Mouse (Mus musculus) heart, postnatal 0 days (tissue): ENCODE measurements around the gene Synj1.

Experiments used
- CTCF ChIP-seq: IDR thresholded peaks from 2 replicates; pipeline ENCODE4 v1.5.1; 2016; ENCODE audit warnings: antibody characterized with exemption, control low read depth, low read depth
- EP300 ChIP-seq: IDR thresholded peaks from 2 replicates; pipeline ENCODE4 v1.6.1; 2016; ENCODE audit warnings: antibody characterized with exemption, low read depth

GRCm38 (mm10) chr16:90934193-90934686, 76.9 kb downstream of the Synj1 start:
- no peak; the same call in 1 of the 2 replicates for TF ChIP-seq CTCF
- no peak for TF ChIP-seq EP300
